ENCODE assay signal across 8 mouse cellular contexts in the genomic region with DNA sequence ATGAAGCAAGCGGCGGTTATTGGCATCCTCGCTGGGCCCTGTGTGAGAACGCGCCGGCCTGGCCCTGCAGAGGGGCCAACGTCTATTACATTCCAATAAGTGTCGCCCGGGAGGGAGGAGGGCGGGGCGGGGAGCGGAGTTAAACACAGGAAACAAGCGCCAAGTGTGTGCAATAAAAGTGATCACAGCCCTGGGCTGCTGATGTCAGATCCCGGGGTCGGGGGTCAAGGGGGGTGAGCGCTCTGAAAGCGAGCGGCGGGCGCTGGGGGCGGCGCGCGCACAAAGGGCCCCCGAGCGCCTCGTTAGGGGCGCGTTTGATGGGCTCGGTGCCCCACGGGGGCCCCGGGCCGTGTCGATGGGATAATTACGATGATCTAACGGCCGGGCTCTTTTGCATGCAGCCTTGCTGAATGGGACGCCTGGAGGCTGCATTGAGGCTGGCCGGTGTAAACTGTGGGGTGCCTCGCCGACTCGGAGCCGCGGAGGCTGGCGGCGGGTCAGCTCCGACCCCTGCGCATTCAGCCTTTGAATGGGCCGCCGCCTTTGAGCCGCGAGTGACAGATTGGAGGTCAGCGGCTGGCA.
DNase-seq lines count a peak whose midpoint lies in the region; ATAC-seq and TF ChIP-seq lines count a peak whose summit lies in the region.

No protein-coding gene starts in this region.

- peak; percentile 93 for ATAC-seq in forebrain, embryonic 16.5 days
- ATAC-seq in intestine, embryonic 15.5 days: peak; percentile 75
- ATAC-seq in lung, embryonic 15.5 days (ENCODE audit: borderline replicate concordance, extremely low read depth, low FRiP score, low TSS enrichment): peak; percentile 69; the same call in 1 of the 2 replicates
- ATAC-seq in activated CD4-positive, CD25-positive, alpha-beta regulatory T cell, adult 4 months: no peak

- under 1% methylated on average over 50 of the region's 53 CpGs for WGBS in forebrain, embryonic 16.5 days
- WGBS in intestine, embryonic 15.5 days: under 1% methylated on average over 53 of the region's 53 CpGs
- WGBS in lung, embryonic 15.5 days: 1% methylated on average over 53 of the region's 53 CpGs
- WGBS in small intestine, adult 2 months: 2% methylated on average over 53 of the region's 53 CpGs

- DNase-seq in layer of hippocampus, postnatal 36 days: peak; percentile 9 to 20
- DNase-seq in layer of hippocampus, adult 8-10 months (ENCODE audit: low spot score in 2 of 2): no peak
- peak; percentile 36 to 39 for DNase-seq in adrenal gland, postnatal 36 days

- peak overlapping the region; percentile 48 for H3K4me3 ChIP-seq in forebrain, embryonic 16.5 days (replicated peaks; ENCODE audit: low read length)
- peak overlapping the region; percentile 44 for H3K4me3 ChIP-seq in intestine, embryonic 15.5 days (replicated peaks)
- peak overlapping the region; percentile 43 for H3K4me3 ChIP-seq in lung, embryonic 15.5 days
- H3K4me3 ChIP-seq in small intestine, adult 2 months (ENCODE audit: low read depth, low read length): peak overlapping the region; percentile 35

- peaks cover 32% of the 10 kb centered on the region for H3K4me1 ChIP-seq in forebrain, embryonic 16.5 days (replicated peaks; ENCODE audit: control insufficient read depth, insufficient read depth, low read length)
- H3K4me1 ChIP-seq in intestine, embryonic 15.5 days (replicated peaks): peaks cover 14% of the 10 kb centered on the region
- peaks cover 24% of the 10 kb centered on the region for H3K4me1 ChIP-seq in lung, embryonic 15.5 days
- peaks cover 2% of the 10 kb centered on the region; the same call in 1 of the 2 replicates for H3K4me1 ChIP-seq in small intestine, adult 2 months (ENCODE audit: control insufficient read depth, insufficient read depth, insufficient read length, low read length)

- peak overlapping the region; percentile 92 for H3K4me2 ChIP-seq in forebrain, embryonic 16.5 days (ENCODE audit: low read length)
- peak overlapping the region; percentile 94 for H3K4me2 ChIP-seq in intestine, embryonic 15.5 days (replicated peaks)
- H3K4me2 ChIP-seq in lung, embryonic 15.5 days: peak overlapping the region; percentile 90

- H3K36me3 ChIP-seq in forebrain, embryonic 16.5 days (ENCODE audit: control insufficient read depth, insufficient read depth): no peaks in the 10 kb centered on the region
- no peaks in the 10 kb centered on the region for H3K36me3 ChIP-seq in intestine, embryonic 15.5 days
- H3K36me3 ChIP-seq in lung, embryonic 15.5 days: no peaks in the 10 kb centered on the region
- no peaks in the 10 kb centered on the region for H3K36me3 ChIP-seq in small intestine, adult 2 months (ENCODE audit: control insufficient read depth, insufficient read depth, low read length)

- no peak for TF ChIP-seq CTCF in small intestine, adult 2 months (IDR thresholded peaks at IDR 0.05; ENCODE audit: extremely low read depth, insufficient read length, insufficient replicate concordance, low read depth, low read length)

- no peak overlapping the region for H3K27ac ChIP-seq in forebrain, embryonic 16.5 days (ENCODE audit: low read length)
- H3K27ac ChIP-seq in intestine, embryonic 15.5 days: no peak overlapping the region
- no peak overlapping the region for H3K27ac ChIP-seq in lung, embryonic 15.5 days
- H3K27ac ChIP-seq in small intestine, adult 2 months (ENCODE audit: insufficient read depth, low read depth, low read length): no peak overlapping the region

- peaks cover 12% of the 10 kb centered on the region; the same call in 1 of the 2 replicates for H3K27me3 ChIP-seq in forebrain, embryonic 16.5 days (replicated peaks; ENCODE audit: control insufficient read depth, insufficient read depth, low read length)
- peaks cover 71% of the 10 kb centered on the region for H3K27me3 ChIP-seq in intestine, embryonic 15.5 days (replicated peaks)
- peaks cover 78% of the 10 kb centered on the region for H3K27me3 ChIP-seq in lung, embryonic 15.5 days
- H3K27me3 ChIP-seq in small intestine, adult 2 months (ENCODE audit: control insufficient read depth, insufficient read depth, low read length): peaks cover 31% of the 10 kb centered on the region

- no peak for TF ChIP-seq POLR2A in small intestine, adult 2 months (IDR thresholded peaks at IDR 0.05; ENCODE audit: low read depth, low read length)

- H3K9ac ChIP-seq in forebrain, embryonic 16.5 days (replicated peaks; ENCODE audit: low read depth, low read length): peak overlapping the region; percentile 53
- peak overlapping the region; percentile 40; the same call in 1 of the 2 replicates for H3K9ac ChIP-seq in intestine, embryonic 15.5 days
- no peak overlapping the region for H3K9ac ChIP-seq in lung, embryonic 15.5 days

- no peaks in the 10 kb centered on the region for H3K9me3 ChIP-seq in forebrain, embryonic 16.5 days (ENCODE audit: control insufficient read depth, low read length)
- H3K9me3 ChIP-seq in intestine, embryonic 15.5 days: no peaks in the 10 kb centered on the region
- no peaks in the 10 kb centered on the region for H3K9me3 ChIP-seq in lung, embryonic 15.5 days

Comparison
In these comparisons a context has a peak if more than half of its experiments do, and no peak if none do; other contexts are left out.
1. DNase-seq: peak in layer of hippocampus, postnatal 36 days (2 of 2) and adrenal gland, postnatal 36 days (2 of 2); none in layer of hippocampus, adult 8-10 months (0 of 2).
2. Peak in every context shown above with its lines, with median percentiles within 50 percentile points of each other: H3K4me2 ChIP-seq and H3K4me3 ChIP-seq.